Mouse (Mus musculus): Measurements from ENCODE around the gene Gm28102. TPM values are rescaled to one million over a fixed set of nuclear protein-coding genes. Genes with fewer than 3 reads are reported as not detected.
"Not testable (repeated sequence)": the region's sequence is repeated elsewhere in the genome, so short reads cannot be mapped to it uniquely, and the experiment has no call there.

Gm28102 gene
- polyA plus RNA-seq (2015; fragmentation: Nextera tagmentation; extraction: Ambion mirVana), result not detected in 2 replicates

DNA sequence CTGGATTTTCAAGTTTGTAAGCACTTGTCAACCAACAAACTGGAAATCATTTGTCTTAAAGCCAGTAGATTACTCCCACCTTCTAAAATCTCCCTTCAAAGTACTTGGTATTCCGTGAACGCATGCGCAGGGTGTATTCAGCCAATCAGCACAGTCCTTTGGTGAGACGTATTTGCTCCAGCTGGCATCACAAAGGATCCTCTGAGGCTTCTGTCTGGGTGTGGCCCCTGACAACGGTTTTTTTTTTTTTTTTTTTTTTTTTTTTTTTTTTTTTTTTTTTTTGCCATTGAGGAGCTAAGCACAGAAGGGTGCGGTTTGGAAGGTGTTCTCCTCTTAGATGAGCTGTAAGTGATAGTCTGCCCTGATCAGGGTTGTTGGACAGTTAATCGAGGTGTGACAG is at the start of gene Gm28102:
Gene Gm28102, plus strand, starts transcription at position 301 of the 400 bp plus-strand sequence.
- H3K9me3 ChIP-seq; ATAC-seq (replicated peaks); H3K27ac ChIP-seq (replicated peaks); H3K9ac ChIP-seq (replicated peaks); H3K36me3 ChIP-seq; H3K4me3 ChIP-seq; H3K4me2 ChIP-seq (replicated peaks); H3K27me3 ChIP-seq; H3K4me1 ChIP-seq: not testable (repeated sequence)
- 67% methylated on average over 1 of the region's 7 CpGs for WGBS
